Comparison of ENCODE assay signal across 11 mouse cellular contexts in genomic region chr4:43389845-43390440, GRCm38 (mm10). TPM values are rescaled to one million over a fixed set of nuclear protein-coding genes. Genes with fewer than 3 reads are reported as not detected.
DNase-seq lines count a peak whose midpoint lies in the region; ATAC-seq and TF ChIP-seq lines count a peak whose summit lies in the region.
"Had no signal": no experiment of that assay in that cellular context is flagged by ENCODE, and none has a peak within 500 bp of the region (broad histone marks: within the 10 kb centered on the region; RNA-seq: fewer than 3 reads in every experiment).

No protein-coding gene starts in this region.

- intact Hi-C loops in gastrocnemius, adult 2 months (cut with DNase I): no loop called here
- intact Hi-C loops in left cerebral cortex, adult 2 months (cut with DNase I): no loop called here

- H3K4me1 ChIP-seq in heart, embryonic 12.5 days (replicated peaks): peaks cover 31% of the 10 kb centered on the region

- H3K9ac ChIP-seq in heart, embryonic 12.5 days: peak overlapping the region; percentile 28; the same call in 1 of the 2 replicates

- peak overlapping the region; percentile 95 for H3K27ac ChIP-seq in gastrocnemius, adult 2 months
- H3K27ac ChIP-seq in left cerebral cortex, adult 2 months: peak overlapping the region; percentile 33
- H3K27ac ChIP-seq in heart, embryonic 12.5 days (ENCODE audit: poor library complexity, severe bottlenecking): peak overlapping the region; percentile 63
- H3K27ac ChIP-seq: macrophage had no signal

- no peak for DNase-seq in gastrocnemius, adult 2 months
- no peak for DNase-seq in gastrocnemius, adult 18-20 months (ENCODE audit: low spot score)
- no peak for DNase-seq in left cerebral cortex, adult 2 months (ENCODE audit: extremely low spot score in 1 of 2, low spot score in 2 of 2)
- DNase-seq in left cerebral cortex, adult 11 months (ENCODE audit: low spot score): no peak
- DNase-seq in lung, postnatal 25 days (ENCODE audit: low spot score): peak; percentile 74
- DNase-seq in adrenal gland, postnatal 14 days: no peak
- DNase-seq in adrenal gland, adult 8-10 months: no peak
- DNase-seq: adrenal gland, adult 2 months; gastrocnemius, postnatal 10 days had no signal

- H3K36me3 ChIP-seq in heart, embryonic 12.5 days: no peaks in the 10 kb centered on the region

- H3K4me3 ChIP-seq in gastrocnemius, adult 2 months: no peak overlapping the region
- no peak overlapping the region for H3K4me3 ChIP-seq in left cerebral cortex, adult 2 months
- H3K4me3 ChIP-seq in heart, embryonic 12.5 days: no peak overlapping the region

- no peak for TF ChIP-seq CTCF in gastrocnemius, adult 2 months (IDR thresholded peaks at IDR 0.05)
- no peak for TF ChIP-seq CTCF in left cerebral cortex, adult 2 months (IDR thresholded peaks at IDR 0.05)

- 57% methylated on average over 9 of the region's 9 CpGs for WGBS in heart, embryonic 12.5 days

- no peaks in the 10 kb centered on the region for H3K9me3 ChIP-seq in heart, embryonic 12.5 days (replicated peaks)

- no peak for ATAC-seq in heart, embryonic 12.5 days (ENCODE audit: insufficient number of reproducible peaks, low FRiP score)

- H3K27me3 ChIP-seq in heart, embryonic 12.5 days (replicated peaks): no peaks in the 10 kb centered on the region

- H3K4me2 ChIP-seq in heart, embryonic 12.5 days: no peak overlapping the region

RNA-seq across cellular contexts. Expression of gene Rusc2, which starts 8.2 kb away (rescaled TPM):
- 10 to 100 TPM; 19.0 to 29.6 TPM for total RNA-seq in gastrocnemius, adult 2 months (2021)
- 10 to 100 TPM; 28.5 to 36.3 TPM for total RNA-seq in gastrocnemius, adult 18-20 months (2021)
- total RNA-seq in left cerebral cortex, adult 2 months (2021): 100 to 1,000 TPM; 137 to 144 TPM
- polyA plus RNA-seq in heart, embryonic 12.5 days (2016; fragmentation: Nextera tagmentation; extraction: Ambion mirVana): 14.1 and 15.7 TPM in 2 replicates
- total RNA-seq in adrenal gland, postnatal 14 days (2021): 34.8 and 38.6 TPM in 2 replicates
- total RNA-seq in adrenal gland, adult 8-10 months (2022): 10 to 100 TPM; 38.8 to 46.9 (median 43.2) TPM

RNA-seq across cellular contexts. Expression of gene Fam166b, which starts 39.0 kb away (rescaled TPM):
- not detected for total RNA-seq in gastrocnemius, adult 2 months (2021)
- total RNA-seq in gastrocnemius, adult 18-20 months (2021): not detected
- total RNA-seq in left cerebral cortex, adult 2 months (2021): 1 to 10 TPM in 1 of 2 experiments, under 1 TPM in 1; 0.68 to 1.3 TPM
- polyA plus RNA-seq in heart, embryonic 12.5 days (2016; fragmentation: Nextera tagmentation; extraction: Ambion mirVana): 0.14 TPM in 1 of 2 replicates, not detected in the other
- total RNA-seq in adrenal gland, postnatal 14 days (2021): not detected in 2 replicates
- not detected for total RNA-seq in adrenal gland, adult 8-10 months (2022)
- total RNA-seq: adrenal gland, adult 2 months; gastrocnemius, postnatal 10 days had no signal
- polyA plus RNA-seq: macrophage had no signal

RNA-seq across cellular contexts. Expression of gene Tesk1, which starts 51.8 kb away (rescaled TPM):
- total RNA-seq in gastrocnemius, adult 2 months (2021): 10 to 100 TPM; 55.7 to 57.8 TPM
- total RNA-seq in gastrocnemius, adult 18-20 months (2021): 10 to 100 TPM; 56.2 to 60.8 TPM
- total RNA-seq in left cerebral cortex, adult 2 months (2021): 100 to 1,000 TPM; 102 to 103 TPM
- 10.3 and 11.6 TPM in 2 replicates for polyA plus RNA-seq in heart, embryonic 12.5 days (2016; fragmentation: Nextera tagmentation; extraction: Ambion mirVana)
- 53.9 and 59.0 TPM in 2 replicates for total RNA-seq in adrenal gland, postnatal 14 days (2021)
- total RNA-seq in adrenal gland, adult 8-10 months (2022): 10 to 100 TPM; 55.1 to 64.9 (median 59.3) TPM

Comparison
In these comparisons a context has a peak if more than half of its experiments do, and no peak if none do; other contexts are left out.
1. H3K27ac ChIP-seq: peak in every context shown above with its lines; median percentile 95 in gastrocnemius, adult 2 months; 63 in heart, embryonic 12.5 days; 33 in left cerebral cortex, adult 2 months.